Mouse (Mus musculus) activated CD4-positive, CD25-positive, alpha-beta regulatory T cell, adult 4 months (primary cell): ENCODE results near the gene Foxn3. TPM values are rescaled to one million over a fixed set of nuclear protein-coding genes. Genes with fewer than 3 reads are reported as not detected.

Source experiments
- ATAC-seq: one replicate; pipeline ENCODE4 v1.8.0; 2017
- polyA plus RNA-seq, 2 experiments: library from polyadenylated mRNA; unstranded; fragments of 100-300 nt; shearing (Covaris generic); gene quantifications; one replicate each; pipeline ENCODE4 v1.2.1; 2017

Foxn3 gene
- polyA plus RNA-seq, 2 experiments from 2014 or later, result 91.7 to 138 TPM

GRCm38 (mm10) chr12:99284419-99285069 is 278.8 kb downstream of the Foxn3 start:
- ATAC-seq, result no peak

DNA sequence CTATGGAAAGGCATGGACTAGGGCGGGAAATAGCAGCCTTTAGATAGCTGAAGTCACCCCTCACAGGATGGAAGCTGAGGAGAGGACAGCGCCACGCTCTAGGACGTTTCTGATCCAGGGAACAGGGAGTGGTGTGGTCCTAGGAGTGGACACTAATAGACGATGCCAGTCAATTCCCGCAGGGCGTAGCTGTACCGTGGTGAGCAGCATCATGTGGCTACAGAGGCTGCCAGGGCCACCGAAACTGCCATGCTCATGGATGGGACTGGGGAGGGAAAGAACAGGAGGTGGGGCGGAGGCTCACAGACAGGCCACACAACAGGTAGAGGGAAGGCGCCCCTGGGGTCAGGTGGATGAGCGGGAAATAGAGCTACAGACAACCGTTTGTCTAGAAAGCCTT is 282.6 kb downstream of the Foxn3 start:
- ATAC-seq, result no peak

- no peak for ATAC-seq
Measured at GRCm38 (mm10) chr12:99280291-99280690, 283.1 kb downstream of the Foxn3 start.

GRCm38 (mm10) chr12:99279426-99279825 is 284.0 kb downstream of the Foxn3 start:
- no peak for ATAC-seq

DNA sequence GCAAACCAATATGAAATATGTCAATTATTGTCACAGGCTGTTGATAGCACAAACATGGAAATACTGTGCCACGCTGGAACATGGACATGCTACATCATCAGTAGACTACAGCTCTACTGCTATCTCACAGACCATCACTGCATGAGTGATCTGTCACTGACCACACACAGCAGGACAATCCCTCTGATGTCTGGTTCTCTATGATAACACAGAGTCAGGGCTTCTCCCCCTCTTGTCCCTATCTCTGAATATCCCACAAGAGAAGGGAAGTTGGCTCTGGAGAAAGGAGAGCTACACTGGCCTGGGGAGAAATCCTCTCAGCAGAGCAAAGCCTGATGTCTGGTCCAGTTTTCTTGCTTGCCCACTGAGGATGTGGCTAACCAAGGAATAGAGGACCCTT is 288.8 kb downstream of the Foxn3 start:
- ATAC-seq, result no peak

DNA sequence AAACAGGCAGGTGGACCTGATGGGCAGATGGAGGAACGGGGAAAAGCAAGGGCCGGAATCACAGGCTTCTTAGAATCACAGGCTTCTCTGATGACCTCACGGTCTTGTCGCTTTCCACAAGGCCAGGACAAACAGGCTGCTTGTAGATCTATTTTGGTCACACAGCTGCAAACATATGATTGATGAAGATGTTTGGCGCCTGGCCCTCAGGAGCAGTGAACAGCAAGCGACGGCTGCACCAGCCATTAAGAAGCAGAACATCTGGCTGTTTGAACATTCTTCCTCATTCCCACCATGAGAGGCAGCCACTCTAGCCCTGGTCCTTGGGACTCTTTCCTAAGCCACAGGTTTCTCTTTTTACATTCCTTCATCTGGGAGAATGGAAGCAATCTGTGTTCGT is 294.0 kb downstream of the Foxn3 start:
- ATAC-seq, result no peak

DNA sequence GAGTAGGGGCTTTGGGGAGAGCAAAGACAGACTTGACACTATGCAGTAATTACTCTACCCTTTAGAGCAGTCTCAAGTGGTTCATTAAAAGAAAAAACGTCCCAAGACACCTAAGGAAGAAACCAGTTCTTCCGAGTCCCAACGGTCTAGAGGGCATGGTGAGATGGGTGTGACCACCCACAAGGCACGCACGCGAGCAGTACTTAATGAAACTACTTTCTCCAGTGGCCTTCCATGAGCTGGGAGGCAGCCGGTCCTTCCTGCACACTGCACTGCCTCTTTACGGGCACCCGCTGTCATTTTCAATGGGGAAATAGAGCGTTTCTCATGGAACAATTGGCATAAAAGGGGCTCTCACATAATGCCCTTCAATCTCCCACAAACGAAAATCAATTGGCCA is 294.4 kb downstream of the Foxn3 start:
- no peak for ATAC-seq

GRCm38 (mm10) chr12:99267732-99268131 is 295.6 kb downstream of the Foxn3 start:
- ATAC-seq, result no peak

DNA sequence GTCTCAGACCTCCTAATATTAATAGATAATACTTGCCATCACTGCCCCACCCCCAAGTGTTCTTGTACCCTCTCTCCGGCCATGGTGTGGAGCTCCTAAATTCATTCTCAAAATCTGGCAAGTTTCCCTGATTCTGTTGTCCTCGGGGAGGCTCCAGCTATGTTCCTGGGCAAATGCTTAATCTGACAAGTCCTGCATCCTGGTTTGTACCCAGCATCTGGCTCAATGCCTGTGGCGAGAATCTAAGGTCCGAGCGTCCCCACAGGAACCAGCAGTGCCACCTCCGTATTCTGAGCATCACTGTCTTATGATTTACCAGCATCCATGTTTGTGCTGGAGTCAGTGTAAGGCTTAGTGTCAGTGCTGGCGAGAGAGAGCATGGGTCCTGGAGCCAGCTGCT is 296.9 kb downstream of the Foxn3 start:
- ATAC-seq, result no peak

GRCm38 (mm10) chr12:99265777-99266176 is 297.6 kb downstream of the Foxn3 start:
- ATAC-seq, result no peak

- ATAC-seq, result no peak
Measured at GRCm38 (mm10) chr12:99264386-99264785, 299.0 kb downstream of the Foxn3 start.

GRCm38 (mm10) chr12:99263592-99264335 is 299.6 kb downstream of the Foxn3 start:
- ATAC-seq, result no peak

GRCm38 (mm10) chr12:99262840-99263239 is 300.5 kb downstream of the Foxn3 start:
- no peak for ATAC-seq

- no peak for ATAC-seq
Measured at GRCm38 (mm10) chr12:99262066-99262599, 301.2 kb downstream of the Foxn3 start.

DNA sequence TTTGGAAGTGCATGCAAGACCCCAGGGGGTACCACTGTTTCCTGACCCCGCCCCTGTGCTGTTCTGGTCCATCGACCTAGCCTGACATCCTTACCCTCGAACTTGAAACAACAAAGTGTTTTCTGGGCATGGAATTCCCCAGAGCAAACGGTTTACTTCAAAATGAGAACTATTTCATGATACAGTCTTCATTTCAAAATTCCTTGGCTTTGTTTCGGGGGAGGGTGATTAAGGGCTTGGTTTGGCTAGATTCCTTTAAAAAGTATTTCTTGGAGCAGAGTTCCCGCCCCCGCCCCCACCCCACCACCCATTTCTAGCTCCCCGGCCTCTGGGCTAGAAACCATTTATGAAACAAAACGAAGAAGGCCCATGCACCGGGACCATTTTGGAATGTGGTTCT is 303.2 kb downstream of the Foxn3 start:
- no peak for ATAC-seq

GRCm38 (mm10) chr12:99257570-99257969 is 305.8 kb downstream of the Foxn3 start:
- ATAC-seq, result no peak

- no peak for ATAC-seq
Measured at GRCm38 (mm10) chr12:99256997-99257396, 306.4 kb downstream of the Foxn3 start.

DNA sequence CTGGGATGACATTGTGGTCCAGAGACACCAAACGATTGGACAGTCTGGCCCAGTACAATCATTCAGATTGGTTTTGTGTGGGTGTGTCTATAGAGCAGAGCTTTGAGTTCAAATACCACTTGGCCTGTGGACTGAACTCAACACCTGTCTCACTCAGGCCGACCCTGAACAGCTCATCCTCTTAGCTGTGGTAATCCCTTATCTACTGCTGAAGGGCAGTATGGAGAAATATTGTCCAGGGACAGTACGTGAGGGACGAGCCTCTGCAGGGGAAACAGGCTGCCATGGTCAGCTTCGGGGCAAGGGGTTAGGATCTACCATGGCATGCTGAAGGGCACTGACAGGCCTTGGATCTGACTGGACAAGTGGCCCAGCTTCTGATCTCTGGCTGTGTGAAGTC is 306.9 kb downstream of the Foxn3 start:
- no peak for ATAC-seq

- ATAC-seq, result no peak
Measured at GRCm38 (mm10) chr12:99254436-99254835, 308.9 kb downstream of the Foxn3 start.

DNA sequence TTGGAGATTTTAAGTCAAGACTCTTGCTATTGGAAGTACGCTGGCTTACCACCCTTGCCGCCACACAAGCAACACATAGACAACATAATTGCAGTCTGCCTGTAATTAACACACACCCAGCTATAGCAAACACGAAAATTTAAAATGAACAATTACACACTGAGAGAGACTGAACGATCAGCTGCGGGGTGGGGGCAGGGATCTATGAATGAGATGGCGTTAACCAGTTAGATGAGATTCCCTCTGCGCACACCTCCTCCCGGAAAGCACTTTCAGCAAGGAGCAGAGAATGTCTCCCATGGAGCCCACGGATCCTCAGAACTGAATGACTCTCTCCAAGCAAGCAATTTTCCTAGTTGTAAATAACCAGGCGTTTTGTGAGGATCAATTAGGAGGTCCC is 309.8 kb downstream of the Foxn3 start:
- no peak for ATAC-seq

DNA sequence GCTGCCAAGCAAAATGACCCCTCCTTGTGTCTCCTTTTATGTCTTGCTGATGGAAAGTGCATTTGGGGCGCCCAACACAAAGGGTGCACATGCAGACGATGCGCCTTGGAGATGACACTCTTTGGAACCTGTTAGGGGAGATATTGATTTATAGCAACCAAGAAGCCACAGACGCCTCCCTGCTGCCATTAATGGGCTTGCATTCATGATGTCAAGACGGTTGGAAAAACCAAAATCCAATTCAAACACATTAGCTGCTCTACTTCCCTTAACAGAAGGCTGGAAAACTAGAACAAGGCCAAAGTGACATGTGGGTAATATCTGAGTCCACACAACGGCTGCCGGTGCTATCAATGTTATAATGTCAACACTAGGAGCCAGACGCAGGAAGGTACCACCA is 314.8 kb downstream of the Foxn3 start:
- ATAC-seq, result no peak

GRCm38 (mm10) chr12:99247939-99248338 is 315.4 kb downstream of the Foxn3 start:
- ATAC-seq, result no peak

GRCm38 (mm10) chr12:99246984-99247746 is 316.2 kb downstream of the Foxn3 start:
- ATAC-seq, result no peak
